Mouse (Mus musculus): ENCODE data around the gene Nos1ap.

The Nos1ap gene

DNA sequence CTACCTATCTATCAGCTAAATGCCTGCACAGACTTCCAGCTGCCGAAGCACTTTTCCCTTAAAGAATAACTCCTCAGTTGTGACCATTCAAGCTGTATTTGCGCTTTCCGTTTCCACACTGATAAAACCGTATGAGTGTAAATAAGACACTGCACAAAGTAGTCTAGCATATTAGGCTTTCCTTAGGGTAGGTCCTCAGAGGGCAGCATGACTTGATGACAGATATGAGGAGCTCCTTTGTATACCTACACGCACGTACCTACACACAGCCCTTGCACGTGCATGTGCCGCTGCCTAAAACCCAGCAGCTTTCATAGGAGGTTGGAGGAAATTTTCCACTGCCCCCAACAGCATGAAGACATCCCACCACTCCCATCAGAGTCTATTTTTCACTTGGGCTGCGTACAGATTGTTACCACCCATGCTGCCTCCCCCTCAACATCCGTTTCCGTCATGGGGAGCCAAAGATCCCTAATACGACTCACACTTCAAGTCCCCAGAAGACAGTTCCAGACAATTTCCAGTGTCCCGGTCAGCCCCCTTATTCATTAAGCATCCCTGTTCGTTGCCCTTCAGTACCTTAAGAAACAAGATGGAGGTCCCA lies 41.4 kb downstream of the Nos1ap start:
- no peak for DNase-seq (ENCODE audit: extremely low read depth, low read depth, low spot score)

GRCm38 (mm10) chr1:170546297-170546696 lies 43.4 kb downstream of the Nos1ap start:
- peak; percentile 86 for DNase-seq (ENCODE audit: extremely low read depth, low read depth, low spot score)

DNA sequence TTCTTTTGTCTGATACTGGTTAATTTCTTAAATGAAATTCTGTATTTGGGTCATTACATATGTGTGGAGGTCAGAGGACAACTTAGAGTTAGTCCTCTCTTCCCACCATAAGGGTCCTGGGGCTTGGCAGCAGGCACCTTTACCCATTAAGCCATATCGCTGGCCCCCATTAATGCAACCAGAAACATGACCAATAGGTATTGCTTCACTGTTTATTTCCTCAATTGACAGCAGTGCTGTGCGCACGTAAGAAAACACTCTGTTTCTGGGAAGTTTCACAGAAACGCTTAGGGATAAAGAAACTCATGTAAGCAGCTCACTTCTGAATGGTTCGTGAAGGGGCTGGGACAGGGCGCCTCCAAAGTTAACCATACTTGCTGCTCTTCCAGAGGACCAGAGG lies 44.4 kb downstream of the Nos1ap start:
- no peak for DNase-seq (ENCODE audit: extremely low read depth, low read depth, low spot score)

- no peak for DNase-seq (ENCODE audit: extremely low read depth, low read depth, low spot score)
Observed at GRCm38 (mm10) chr1:170539507-170539906, 50.2 kb downstream of the Nos1ap start.

- DNase-seq (ENCODE audit: extremely low read depth, low read depth, low spot score): no peak
Observed at GRCm38 (mm10) chr1:170538481-170539061, 51.1 kb downstream of the Nos1ap start.

DNA sequence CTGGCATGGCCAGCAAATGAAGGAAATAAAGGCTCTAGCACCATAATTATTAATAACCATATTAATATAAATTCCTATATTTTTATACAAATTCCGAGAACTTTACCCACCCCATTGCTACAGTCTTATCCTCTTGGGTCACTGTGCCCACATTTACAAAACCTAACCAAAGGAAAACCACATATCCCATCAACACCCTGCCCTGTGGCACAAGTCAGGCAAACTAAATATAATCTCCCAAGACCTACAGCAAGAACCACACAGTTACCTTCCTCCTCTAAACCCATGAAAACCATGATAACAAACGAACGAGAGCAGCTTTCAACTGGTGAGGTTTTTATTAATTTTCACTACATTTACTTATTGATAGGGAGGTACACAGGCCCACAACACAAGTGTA lies 53.3 kb downstream of the Nos1ap start:
- no peak for DNase-seq (ENCODE audit: extremely low read depth, low read depth, low spot score)

DNA sequence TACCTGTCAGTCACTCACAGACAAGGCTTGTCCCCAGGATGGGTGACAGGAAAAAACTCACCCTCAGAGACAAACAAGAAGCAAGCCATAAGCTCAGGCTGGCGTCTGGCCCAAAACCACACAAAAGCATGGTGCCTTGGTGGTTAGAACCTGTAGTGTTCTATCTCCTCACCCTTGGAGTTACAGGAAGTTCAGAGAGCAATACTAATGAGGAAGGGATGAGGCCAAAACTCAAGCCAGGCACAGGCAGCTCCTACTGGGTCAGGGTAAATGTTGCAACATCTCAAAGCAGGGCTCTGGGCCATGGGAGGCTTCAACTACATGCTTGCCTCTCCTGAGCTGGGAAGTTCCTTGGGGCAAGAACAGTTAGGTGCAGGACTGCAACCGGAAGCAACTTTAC lies 54.4 kb downstream of the Nos1ap start:
- DNase-seq (ENCODE audit: extremely low read depth, low read depth, low spot score): peak; percentile 82

GRCm38 (mm10) chr1:170531286-170531685 lies 58.4 kb downstream of the Nos1ap start:
- no peak for DNase-seq (ENCODE audit: extremely low read depth, low read depth, low spot score)

- DNase-seq (ENCODE audit: extremely low read depth, low read depth, low spot score): no peak
Observed at GRCm38 (mm10) chr1:170530456-170530855, 59.2 kb downstream of the Nos1ap start.

GRCm38 (mm10) chr1:170522891-170523290 lies 66.8 kb downstream of the Nos1ap start:
- DNase-seq (ENCODE audit: extremely low read depth, low read depth, low spot score): no peak

DNA sequence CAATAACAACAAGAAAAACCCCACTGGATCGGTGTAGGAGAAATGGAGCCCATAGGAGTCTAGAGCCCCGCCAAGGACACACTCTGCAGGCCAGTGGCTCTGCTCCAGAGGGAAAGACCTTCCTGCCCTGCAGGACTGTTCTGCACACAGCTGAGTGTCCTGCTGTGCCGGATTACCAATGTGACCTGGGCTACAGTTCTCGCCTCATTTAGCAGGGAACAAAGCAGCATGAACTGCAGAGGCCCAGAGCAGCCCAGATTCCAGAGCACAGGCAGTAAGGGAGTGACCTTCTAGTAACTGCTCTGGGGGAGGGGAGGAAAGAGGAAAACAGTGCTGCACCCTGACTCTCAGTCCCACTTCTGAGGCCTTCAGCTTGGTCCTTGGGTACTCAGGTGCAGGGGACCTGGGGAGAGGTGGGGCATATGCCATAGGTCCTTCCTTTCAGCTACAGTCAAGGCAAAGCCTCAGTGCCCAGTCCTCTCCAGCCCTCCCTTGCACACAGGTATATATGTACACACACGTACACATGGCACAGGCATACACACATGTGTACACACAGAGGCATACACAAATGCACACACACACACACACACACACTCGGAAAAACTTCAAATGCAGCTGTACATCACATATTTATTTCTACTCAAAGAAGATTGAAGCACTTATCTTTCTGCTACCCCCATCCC lies 68.0 kb downstream of the Nos1ap start:
- no peak for DNase-seq (ENCODE audit: extremely low read depth, low read depth, low spot score)

- DNase-seq (ENCODE audit: extremely low read depth, low read depth, low spot score): no peak
Observed at GRCm38 (mm10) chr1:170520206-170520605, 69.5 kb downstream of the Nos1ap start.

DNA sequence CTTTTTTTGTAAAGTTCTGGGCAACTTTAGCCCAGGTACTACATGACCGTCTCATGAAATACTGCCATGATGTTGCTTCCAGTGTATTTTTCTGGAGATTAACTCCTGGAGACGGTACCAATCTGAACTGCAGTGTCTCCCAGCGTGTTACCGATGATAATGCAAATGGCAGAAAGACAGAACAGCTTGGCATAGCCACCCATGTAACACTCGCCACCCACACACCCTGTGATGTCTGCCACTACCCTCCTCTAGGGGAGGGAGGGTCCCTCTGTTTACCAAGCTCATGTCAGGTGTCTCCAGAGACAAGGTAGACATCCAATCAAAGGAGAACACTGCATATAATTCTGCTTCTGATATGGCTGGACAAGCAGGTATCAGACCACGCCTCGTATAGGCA lies 70.0 kb downstream of the Nos1ap start:
- no peak for DNase-seq (ENCODE audit: extremely low read depth, low read depth, low spot score)

GRCm38 (mm10) chr1:170516182-170516581 lies 73.5 kb downstream of the Nos1ap start:
- DNase-seq (ENCODE audit: extremely low read depth, low read depth, low spot score): no peak

- no peak for DNase-seq (ENCODE audit: extremely low read depth, low read depth, low spot score)
Observed at GRCm38 (mm10) chr1:170515455-170515854, 74.2 kb downstream of the Nos1ap start.

GRCm38 (mm10) chr1:170514226-170514625 lies 75.4 kb downstream of the Nos1ap start:
- DNase-seq (ENCODE audit: extremely low read depth, low read depth, low spot score): no peak

DNA sequence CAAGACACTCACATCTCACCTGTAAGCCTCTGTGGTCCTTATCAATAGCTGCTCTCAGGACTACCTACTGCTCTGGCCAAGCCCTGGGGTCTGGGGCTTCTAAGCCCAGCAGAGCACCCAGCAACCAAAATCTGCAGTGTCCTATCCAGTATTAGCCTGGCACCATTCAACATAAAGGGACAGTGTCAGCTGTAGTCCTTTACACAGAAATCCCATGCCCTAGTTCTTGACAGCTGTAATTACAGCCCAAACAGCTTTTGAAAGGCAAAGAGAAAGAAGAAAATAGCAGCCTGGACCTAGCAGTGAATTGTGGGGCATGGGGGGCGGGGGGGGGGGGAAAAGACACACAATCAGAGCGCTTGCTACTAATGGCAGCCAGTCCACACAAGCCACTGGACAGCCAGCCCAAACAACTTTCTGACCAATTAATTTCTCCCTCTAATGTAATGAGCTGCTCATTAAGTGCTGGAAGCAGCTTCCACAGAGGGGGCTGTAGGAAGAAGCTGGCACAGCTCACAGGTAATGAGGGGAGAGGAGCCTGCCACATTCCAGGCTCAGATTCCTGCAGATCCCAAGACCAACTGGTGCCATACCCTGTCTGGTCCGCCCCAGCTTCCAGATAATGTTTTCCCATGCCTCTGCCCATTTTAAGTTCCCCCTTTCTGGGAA lies 77.1 kb downstream of the Nos1ap start:
- no peak for DNase-seq (ENCODE audit: extremely low read depth, low read depth, low spot score)

DNA sequence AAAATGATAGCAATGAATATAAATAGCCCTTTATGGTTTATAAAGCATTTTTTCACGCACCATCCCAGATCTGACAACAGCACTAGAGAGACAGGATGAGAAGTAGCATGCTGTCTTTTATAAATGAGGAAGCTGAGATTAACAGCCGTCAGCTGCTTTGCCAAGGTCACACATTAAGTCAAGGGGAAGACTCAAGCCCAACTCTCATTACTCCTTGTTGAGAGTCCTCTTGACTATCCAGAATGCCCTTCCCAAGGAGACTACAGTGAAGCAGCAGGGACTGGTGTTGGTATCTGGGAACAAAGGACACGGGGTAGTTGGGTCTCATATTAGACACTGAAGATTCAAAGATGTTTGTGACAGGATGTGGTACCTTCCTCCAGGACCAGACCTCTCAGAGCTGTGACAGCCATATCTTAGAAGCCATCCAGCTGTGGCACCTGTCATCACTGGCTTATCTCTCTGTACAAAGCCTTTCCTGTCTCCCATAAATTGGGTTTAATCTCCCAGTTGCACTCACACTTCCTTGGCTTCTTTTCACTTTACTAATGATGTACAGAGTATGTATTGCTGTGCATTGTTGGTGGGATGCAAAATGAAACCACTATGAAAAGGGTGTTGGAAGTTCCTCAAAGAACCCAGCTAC lies 78.9 kb downstream of the Nos1ap start:
- no peak for DNase-seq (ENCODE audit: extremely low read depth, low read depth, low spot score)

- no peak for DNase-seq (ENCODE audit: extremely low read depth, low read depth, low spot score)
Observed at GRCm38 (mm10) chr1:170506309-170506708, 83.4 kb downstream of the Nos1ap start.

GRCm38 (mm10) chr1:170505107-170505506 lies 84.6 kb downstream of the Nos1ap start:
- no peak for DNase-seq (ENCODE audit: extremely low read depth, low read depth, low spot score)

DNA sequence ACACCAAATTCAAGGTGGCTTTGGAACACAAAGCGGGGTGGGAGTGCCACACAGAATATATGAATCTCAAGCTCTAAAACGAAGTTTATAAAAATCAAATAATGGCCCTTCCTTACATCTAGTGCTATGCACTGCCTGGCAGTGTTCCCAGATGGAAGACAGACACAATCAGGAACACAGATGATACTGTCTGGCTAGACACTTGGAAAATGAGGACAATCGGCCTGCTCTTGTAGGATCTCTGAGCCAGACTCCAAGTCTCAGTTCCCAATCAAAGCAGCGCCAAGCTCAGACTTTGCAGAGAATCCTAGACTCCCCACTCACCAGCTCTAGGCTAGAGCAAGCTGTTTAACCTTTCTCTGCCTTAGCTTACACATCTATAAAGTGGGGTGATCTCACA lies 85.3 kb downstream of the Nos1ap start:
- no peak for DNase-seq (ENCODE audit: extremely low read depth, low read depth, low spot score)
